Mouse (Mus musculus): ENCODE measurements around the gene Adora2a.
"Not testable (repeated sequence)": the region's sequence is repeated elsewhere in the genome, so short reads cannot be mapped to it uniquely, and the experiment has no call there.

Gene Adora2a

DNA sequence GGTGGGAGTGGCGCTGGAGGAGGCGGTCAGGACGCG, at the start of gene Adora2a:
Adora2a (plus strand) TSS at position 6 of the 36 bp plus-strand sequence.
- DNase-seq = no peak

DNA sequence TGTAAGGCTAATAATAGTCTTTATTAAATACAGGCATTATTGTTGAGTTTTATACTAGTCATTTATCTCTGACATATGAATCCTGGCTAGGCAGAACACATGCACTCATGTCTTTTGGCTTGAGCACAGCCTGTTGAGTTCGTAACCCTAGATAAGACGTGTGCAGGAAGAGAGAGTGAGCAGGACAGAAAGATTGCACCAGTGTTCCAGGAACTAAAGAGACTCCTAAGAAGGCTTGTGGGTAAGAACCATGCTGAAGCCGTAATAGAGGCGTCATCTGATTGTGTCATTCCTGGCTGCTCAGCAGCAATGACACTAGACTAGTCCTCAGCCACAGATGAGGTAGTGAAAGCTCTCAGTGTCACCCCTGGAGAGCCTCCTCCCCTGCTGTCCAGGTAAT, 43.7 kb upstream of the Adora2a start:
- no peak for DNase-seq

DNA sequence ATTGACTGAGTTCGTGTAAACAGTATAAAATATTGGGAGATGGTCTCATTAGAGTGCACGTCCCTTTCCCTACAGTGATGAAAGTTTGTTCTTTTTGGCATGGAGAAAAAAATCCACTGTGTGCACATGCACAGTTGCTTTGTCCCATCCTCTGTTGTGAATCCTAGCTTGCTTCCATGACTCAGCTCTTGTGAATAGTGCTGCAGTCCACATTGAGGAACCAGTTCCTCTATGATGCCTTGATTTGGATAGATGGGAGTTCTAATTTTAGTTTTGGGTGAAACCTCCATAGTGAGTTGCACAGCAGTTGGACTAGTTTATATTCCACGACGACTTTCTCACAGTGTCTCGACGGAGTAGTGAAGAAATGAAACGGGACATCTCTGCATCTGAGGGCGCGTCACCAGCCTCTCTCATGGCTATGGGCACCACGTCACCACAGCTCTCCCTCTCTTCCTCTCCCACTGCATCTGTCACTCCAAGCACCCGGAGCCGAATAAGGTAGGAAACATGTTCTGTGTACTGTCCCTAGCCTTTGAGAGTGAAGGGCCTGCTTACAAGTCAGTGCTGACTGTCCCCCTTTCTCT, 40.2 kb upstream of the Adora2a start:
- no peak for DNase-seq

DNA sequence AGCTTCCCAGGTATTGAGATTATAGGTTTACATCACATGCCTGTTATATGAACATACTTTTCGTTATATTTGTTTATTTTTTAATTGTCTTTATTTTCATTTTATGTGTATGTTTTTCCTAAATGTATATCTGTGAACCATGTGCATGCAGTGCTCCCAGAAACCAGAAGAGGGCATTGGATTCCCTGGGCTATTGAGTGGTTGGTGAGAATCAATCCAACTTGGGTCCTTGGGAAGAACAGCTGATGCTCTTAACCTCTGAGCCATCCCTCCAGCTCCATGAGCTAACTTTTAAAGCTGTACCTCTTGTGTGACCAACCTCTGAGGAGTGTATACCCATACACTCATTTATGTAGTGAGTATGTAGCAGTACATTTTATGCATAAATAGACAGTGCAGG, 39.2 kb upstream of the Adora2a start:
- peak; percentile 42 for DNase-seq

DNA sequence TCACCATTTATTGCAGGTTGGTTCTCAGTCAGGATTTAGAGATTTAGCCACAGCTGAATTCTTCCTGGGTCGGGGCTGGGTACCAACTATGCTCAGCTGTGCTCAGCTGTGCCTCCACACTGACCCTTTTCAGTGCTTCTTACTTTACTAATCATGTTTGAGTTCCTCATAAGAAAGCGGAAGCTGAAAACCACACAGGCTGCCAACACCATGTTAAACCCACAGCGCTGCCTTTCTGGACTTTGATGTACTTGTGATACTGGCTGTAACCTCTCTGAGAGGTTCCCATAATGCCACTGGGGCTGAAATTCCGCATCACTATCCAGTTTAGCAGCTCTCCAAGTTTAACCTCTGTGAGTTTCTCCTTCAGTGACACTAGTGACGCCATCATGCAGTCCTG, 34.0 kb upstream of the Adora2a start:
- DNase-seq = peak; percentile 55

DNA sequence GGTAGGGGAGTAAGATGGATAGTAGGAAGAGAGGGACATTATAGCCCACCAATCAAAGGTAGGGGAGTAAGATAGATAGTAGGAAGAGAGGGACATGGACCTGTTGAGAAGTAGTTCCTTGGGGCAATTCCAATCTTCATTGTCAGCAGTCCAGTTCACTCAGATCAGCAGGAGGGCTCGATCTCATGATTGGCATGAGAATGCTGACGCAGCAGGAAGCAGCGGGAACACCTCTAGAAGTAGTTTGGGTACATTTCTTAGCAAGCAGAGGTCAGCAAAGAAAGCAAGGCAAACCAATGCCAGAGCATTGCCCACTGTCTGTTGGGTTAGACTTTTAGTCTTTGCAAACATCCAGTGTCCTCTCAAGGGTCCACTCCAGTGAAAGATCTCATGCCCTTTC, 32.9 kb upstream of the Adora2a start:
- DNase-seq = no peak

DNA sequence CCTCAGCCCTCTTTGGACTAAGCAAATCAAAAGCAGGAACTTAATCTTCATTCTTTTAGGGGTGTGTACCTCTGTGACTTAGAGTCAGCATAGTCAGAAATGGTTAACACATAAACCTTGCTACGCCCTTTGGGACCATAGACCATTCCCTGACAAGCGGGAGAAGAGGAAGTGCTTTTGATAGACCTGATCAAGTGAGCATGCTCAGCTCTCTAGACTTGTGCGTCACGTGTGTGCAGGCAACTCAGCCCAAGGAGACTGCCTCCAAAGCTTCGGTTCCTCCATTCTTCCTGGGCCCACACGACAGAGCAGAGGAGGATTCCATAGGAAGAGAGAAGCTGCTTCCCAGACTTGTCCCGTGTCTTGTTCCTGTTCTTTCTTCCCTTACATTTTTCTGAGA, 28.1 kb upstream of the Adora2a start:
- no peak for DNase-seq

DNA sequence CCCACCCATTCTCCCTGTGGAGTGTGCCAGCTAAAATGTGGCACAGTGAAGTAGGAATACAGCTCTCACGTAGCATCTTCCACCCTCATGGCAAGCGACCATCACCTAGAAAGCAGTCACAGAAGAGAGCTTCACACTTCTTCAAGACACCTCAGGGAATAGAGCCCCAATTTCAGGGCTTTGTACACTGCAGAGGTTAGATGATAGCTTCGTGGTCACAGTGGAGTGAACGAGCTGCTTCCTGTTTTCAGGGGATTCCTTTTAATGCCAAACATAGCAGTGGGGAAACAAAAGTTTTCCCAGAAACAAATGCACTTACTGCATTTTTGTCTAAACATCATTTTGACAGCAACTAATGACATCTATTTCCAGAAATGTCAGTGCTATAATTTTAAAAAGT, 27.3 kb upstream of the Adora2a start:
- DNase-seq = no peak

DNA sequence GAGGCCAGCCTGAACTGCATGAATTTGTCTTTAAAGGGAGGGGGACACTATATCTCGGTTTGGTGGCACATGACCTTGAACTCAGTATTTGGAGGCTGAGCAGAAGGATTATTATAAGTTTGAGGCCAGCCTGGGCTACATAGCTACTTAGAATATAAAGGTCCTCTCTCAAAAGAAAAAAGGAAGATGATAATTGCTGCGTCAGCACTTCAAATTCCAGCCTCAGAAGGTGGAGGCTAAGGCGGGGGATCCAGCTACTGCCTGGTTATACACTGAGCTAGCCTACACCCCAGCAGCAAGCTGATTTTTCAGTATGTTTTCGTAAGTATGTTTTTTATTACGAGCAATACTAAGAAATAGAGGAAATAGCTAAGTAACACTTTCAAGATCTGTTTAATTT, 26.0 kb upstream of the Adora2a start:
- no peak for DNase-seq

DNA sequence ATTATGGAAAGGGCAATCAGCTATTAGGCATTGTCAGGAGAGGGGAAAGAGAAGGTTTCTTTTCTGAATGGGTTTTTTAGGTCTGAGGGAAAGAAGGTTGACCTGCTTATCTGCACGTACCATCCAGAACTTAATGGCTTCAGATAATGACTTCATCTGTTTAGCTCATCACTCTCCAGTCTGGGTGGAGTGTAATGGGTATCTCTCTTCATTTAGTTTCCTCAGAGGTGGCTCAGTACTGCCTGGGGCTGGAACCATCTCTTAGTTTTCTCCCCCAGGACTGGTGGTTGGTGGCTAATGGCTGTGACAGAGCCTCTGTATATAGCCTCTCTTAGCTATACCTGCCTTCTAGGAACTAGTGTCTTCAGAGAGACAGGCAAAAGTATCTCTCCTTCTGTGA, 25.3 kb upstream of the Adora2a start:
- DNase-seq = no peak

DNA sequence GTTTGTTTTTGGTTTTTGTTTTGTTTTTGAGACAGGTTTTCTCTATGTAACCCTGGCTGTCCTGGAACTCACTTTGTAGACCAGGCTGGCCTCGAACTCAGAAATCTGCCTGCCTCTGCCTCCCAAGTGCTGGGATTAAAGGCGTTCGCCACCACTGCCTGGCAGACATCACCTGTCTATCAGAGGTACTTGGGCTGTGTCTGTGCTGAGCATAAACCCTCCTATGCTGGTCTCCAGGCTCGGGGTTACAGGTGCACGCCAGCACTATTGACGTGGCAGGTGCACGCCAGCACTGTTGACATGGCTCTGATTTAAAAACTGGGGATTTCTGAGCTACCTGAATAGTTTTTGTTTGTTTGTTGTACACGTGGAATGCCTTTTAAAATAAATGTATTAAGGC, 24.5 kb upstream of the Adora2a start:
- not testable (repeated sequence) for DNase-seq

DNA sequence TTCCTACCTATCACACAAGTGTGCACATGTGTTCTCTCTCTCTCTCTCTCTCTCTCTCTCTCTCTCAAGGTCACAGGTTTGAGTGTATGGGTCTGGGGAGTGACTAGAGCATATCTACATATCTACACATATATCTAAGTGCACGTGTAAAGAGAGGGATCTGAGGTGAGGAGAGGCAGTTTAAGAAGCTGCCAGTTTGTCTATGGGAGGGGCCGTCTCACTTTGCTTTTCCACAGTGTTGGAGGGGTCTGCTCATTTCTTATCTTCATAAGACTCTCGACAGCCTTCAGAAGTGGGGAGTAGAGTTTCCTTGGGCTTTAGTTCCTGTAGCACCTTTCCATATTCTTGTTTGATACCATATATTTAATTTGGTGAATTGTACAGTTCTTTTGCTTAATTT, 23.4 kb upstream of the Adora2a start:
- DNase-seq = no peak

DNA sequence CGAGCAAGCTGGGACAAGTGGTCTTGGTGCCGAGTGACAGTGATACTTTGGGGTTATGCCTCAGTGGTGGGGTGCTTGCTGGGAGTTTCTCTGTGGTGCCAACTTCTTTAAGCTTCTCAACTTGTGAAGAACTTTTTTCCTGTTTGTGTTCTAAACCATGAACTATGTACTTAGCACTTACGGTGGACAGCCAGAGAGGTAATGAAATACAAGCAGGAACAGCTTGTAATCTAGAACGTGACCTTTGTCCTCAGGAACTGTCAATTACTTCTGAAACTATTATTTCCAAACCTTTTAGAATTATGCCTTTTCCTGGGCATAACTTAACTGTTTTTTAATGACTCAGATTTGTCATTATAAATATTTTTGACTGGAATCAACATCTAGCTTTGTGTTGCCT, 22.3 kb upstream of the Adora2a start:
- no peak for DNase-seq

DNA sequence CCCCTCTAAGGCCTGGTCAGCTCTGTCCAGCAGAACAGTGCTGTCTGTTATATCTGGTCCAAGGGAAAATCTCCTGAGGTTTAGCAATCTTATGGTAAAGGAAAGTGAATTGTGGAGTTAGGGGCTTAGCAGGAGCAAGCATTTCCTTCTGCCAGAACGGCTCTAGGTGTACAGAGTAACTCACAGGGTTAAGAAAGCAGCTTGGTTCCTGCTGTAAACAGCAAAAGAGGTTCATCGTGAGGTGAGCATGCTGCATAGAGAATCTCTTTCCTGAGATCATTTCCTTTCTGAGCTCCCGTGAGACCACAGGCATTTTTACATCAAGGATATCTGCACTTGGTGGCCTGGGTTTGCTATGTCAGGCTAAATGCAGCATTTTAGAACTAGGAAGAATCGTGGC, 21.8 kb upstream of the Adora2a start:
- no peak for DNase-seq

DNA sequence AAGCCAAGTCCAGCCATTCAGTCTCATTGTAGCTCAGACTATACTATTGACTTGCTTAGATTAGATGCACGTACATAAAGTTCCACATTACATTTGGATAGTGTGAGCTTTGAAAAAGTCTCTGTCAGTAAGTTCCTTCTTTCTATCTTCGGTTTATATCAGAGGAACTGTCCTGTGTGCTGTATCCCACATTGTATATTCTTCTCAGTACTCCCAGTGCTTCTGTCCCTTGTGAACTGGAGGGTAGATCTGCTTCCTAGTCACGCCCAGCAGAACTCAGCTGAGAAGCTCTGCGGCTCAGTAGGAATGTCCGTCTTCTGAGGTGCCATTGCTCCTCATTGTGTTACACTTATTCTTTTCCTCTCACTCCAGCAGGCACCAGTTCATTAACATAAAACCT, 18.1 kb upstream of the Adora2a start:
- no peak for DNase-seq

DNA sequence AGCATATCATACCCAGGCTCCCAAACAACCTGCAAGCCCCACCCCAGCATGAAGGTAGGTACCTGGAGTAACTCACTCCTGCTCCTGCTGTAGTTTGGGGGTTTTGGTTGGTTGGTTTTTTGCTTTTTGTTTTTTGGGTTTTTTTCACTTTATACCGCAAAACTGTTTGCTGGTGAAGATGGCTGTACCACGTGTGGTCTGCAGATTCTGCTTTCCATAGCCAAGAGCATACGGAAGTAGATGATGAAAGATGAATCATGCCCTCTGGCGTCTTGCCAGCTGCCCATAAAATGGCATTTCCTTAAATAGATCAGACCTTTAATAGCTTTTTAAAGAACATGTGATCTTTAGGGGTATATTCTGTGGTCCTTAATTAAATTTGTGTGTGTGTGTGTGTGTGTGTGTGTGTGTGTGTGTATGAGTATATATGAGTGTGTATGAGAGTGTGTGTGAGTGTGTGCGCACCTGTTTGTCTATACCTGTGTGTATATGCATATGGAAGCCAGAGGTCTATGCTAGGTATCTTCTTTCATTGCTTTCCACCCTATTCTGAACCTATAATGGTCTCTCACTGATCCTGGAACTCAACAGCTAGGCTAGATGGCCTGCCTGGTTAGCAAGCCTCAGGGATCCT, 16.8 kb upstream of the Adora2a start:
- DNase-seq = no peak

DNA sequence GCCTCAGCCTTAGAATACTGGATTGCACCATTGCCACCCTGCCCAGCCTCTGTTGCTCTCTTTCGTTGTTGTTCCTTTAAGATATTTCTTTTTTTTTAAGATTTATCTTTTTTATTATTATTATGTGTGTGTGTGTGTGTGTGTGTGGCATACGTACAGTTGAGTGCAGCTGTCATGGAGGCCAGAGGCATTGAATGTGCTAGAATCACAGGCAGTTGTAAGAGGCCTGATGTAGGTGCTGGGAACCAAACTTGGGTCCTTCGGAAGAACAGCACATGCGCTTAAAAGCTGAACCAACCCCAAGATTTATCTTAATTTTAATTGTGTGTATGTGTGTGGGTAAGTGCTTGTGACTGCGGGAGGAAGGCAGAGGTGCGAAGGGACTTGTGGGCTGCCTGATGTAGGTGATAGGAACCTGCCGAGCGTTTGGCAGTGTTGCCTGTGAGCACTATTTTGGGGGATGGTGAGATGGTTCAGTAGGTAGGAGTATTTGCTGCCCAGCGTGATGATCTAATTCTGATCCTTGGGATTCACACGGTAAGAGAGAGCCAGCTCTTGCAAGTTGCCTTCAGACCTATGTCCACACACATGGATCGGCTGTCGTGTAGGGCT, 15.4 kb upstream of the Adora2a start:
- DNase-seq = no peak

DNA sequence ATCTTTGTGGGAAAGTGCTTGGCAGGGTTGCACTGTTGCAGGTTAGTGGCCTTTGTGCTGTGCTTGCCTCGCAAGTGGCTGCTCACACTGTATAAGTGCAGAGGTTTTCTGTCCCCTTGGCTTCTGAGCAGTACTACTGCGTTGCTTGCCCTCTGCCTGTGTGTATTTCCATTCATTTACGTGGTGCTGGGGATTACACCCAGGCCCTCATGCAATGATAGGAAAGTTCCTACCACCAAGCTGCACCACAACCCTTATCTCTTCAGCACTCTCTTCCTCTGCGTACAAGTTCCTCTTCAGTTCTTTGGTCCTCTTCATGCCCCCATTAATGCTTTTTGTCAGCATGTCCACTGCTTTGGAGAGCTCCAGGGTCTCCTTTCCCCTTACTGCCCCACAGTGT, 14.7 kb upstream of the Adora2a start:
- DNase-seq = no peak

DNA sequence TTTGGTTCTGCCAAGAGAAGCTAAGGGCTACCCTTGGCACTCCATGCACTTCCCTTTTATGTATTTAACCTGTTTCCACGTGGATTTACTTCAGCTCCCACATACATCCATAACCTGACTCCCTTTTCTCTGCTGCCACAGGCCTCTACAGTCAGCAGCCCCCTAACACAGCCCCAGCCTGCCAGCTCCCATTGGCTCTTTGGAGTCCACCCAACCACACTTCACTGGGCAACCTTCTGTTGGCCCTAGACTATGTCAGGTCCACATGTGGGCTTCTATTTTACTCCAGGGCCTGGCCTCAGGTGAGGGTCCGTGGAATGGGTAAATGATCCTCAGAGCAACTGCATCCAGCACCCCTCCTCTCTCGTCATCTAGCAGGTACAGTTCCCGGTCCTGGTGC, 14.1 kb upstream of the Adora2a start:
- no peak for DNase-seq

DNA sequence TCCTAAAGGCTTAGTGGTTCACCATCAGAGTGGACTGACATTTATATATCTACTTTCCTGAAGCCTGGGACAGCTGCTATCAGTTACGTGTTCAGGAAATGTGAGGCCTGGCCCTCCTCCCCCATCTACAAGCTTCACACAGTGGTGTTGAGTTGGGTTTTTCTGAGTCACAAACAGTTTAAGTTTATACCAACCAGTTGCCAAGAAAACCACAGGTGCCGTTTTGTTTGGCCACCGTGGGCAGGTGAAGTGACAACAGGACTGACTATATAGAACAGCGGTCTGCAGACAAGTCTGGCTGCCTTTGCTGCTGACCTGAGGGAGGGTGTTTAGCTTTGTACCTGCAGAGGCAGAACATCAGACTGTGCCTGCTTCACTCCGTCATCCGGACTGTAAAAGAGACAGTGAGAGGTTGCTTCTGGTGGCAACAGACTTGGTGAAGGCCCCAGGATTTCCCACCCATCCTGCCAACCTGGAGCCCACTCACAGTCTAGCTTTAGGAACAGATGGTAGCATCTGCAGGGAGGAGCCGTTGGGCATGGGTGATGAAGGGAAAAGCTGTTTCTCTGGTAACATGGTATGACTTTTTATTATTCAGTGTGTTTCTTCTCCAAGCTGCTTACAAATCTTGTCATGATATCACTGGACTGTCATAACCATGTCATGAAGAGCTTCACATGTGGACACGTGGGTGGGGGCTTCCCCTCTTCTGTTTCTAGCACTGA, 13.2 kb upstream of the Adora2a start:
- no peak for DNase-seq

DNA sequence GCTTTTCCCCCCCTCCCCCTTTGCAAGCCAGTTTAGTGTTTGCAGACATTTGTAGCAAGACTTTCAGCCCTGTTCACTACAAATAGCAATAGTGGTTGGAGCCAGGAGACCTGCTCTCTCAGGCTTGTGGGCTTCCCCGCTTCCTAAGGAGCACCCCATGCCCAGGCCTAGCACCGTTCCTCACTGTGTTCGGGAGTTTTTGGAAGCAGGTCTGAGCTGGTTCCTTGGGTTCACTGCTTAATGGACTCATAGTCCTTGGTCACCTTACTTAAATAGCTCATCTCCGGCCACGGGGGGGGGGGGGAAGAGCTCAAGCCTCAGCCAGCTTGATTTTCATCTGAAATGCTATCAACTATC, 12.7 kb upstream of the Adora2a start:
- DNase-seq = no peak

DNA sequence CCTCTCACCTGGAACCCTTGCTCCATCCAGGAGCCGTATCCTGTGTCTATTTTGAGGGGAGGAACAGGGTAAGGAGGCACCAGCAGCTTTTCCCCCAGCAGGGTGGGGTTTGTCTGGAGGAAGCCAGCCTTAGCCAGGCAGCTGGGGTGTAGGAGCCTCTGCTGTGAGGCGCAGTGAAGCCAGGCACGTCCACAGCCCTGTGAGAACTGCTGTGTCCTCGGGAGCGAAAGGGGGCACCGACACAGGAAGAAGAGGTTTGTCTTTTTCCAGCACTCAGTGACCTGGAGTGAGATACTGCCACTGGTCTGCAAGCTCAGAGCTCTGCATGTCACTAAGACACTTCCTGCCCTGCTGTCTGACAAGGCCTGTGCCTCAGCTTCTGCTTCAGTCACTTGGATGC, 12.3 kb upstream of the Adora2a start:
- DNase-seq = no peak

DNA sequence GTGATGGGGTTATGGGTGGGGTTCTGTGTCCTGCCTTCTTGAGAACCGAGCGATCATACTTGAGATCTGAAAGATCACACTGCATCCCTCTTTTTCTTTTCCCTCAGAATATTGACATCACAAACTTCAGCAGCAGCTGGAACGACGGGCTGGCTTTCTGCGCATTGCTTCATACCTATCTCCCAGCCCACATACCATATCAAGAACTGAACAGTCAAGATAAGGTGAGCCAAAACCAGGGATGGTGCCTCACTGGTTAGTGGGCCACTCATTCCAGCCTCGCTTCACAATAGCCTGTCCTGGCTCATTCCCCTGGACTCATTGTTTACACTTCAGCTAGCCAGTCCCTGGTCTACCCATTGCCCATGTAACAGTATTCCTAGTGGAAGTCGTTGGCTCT, 9.5 kb upstream of the Adora2a start:
- no peak for DNase-seq

DNA sequence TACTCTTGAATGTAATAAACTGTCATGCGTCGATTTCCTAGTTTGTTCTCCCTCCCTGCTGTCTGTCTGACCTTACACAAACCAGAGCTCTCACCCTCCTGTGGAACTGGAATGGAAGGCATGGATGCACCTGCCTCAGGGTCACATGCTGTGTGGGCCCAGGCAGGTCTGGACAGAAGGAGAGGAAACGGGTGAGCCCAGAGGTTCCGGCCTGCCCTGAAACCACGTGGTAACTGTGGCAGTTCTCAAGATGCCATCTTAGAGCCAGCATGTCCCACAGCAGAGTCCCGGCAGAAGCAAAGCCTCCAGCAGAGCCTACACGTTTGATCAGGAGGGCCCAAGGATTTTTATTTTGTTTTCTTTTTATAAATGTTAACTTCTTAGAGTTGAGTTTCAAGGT, 4.3 kb upstream of the Adora2a start:
- DNase-seq = no peak
